Mouse (Mus musculus) natural killer cell, adult 2 months (primary cell): ENCODE results near the gene Stoml2.
A peak's percentile ranks its signal among the peaks of the same experiment; 100 is the strongest.
"Not testable (repeated sequence)": the region's sequence is repeated elsewhere in the genome, so short reads cannot be mapped to it uniquely, and the experiment has no call there.

Experiments used
- DNase-seq, 2 experiments: peaks; one replicate each; pipeline ENCODE4 v3.0.0; 2022; ENCODE audit warnings: low spot score in 2 of 2

The Stoml2 gene

DNA sequence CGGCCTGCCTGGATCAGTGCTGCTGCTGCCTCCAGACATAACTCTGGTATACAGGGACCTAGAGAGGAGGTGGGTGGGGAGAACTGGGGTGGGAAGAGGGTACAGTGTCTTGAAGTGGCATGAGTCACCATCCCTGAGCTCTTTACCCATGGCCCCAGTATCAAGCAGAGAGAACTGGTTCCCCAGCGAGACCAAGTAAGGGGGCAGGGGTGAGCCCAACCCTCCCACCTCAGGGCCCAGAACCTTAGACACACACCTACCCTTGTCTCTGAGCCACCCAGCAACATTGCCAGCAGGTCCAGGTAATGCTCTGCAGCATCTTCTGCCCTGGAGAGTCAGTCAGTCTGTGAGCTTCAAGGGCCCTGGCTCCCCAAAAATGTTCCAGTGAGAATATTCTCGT, 26.6 kb downstream of the Stoml2 start:
- no peak for DNase-seq

DNA sequence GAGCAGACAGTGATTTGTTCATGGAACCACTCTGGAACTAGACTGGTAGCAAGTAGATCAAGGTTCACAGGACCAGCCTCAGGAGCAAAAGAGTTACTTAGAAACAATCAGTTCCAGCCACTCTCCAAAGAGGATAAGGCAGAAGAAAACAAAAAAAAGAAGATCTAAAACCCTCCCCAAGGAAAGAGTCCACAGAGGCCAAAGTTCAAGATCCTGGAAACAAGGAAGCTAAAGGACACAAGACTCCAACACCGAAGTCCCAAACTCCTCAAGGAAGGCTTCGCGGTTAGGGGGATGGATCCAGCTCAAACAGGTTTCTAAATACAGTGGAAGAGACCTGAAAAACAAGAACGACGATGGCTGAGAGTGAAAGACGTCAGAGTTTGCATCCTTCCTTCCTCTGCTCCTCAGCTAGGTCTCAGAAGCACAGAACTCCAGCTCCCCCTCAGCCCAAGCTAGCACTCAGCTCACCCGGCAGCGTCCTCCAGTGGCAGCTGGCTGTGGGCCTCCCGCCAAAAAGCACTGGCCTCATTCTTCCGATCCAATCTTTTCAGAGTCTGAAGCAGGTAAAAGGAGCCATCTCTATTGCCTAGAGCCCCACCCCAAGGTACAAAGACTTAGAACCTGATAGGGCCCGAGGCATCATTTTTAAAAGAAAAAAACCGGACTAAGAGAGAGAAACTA, 28.6 kb downstream of the Stoml2 start:
- DNase-seq = no peak

DNA sequence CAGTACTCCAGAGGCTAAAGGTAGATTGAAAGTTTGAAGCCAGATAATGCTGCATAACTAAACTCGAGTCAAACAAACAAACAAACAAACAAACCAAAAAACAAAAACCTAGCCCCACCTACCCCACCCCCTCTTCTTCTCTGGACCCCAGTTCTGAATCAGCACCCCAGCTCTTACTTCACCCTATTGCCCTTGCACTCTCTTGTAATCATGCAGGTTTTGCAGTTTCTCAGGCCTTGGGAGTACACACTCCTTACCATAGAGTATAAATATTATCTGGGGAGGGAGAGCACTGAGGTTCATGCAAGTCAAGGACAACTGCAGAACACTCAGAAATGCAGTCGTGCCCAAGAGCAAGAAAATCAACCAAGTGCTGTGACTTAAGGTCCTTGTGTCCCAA, 30.2 kb downstream of the Stoml2 start:
- DNase-seq = no peak

DNA sequence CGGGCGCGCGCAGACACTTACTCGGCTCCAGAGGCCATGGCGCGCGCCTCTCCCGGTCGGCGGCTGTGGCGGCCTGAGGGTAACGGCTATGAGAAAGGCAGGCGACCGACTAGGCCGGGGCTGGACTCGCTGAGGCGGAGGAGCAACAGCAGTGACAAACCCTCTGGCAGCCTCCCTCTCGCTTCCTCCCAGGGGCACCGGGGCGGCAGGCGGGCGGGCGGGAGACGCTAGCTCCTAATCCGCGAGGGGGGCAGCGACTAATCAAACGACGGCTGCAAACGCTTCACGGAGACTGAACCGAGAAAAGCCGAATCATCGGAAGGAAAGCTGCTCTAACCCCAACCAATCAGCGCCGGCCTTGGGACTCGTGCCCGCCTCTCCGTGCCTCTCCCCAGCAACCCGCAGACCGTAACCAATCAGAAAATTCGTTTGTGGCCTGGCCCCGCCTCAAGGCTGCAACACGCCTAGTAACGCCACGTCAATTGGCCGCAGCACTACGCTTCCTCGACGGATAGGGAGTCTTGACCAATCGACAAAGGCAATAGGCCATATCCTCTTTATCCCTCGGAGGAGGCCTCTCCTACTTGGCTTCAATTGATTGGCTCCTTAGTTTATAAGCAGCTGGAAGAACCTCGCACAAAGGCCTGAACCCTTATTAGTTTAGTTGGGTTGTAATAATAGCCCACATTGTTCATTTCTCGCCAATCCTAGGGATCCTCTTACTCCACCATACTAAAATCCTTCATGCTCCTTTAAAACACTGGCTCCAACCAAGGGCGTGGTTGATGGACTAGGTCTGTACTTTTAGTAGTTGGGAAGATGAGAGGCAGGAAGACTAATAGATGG, 31.1 kb downstream of the Stoml2 start, which contains the start of gene Vcp:
TSS of gene Vcp (minus strand) at position 367 of the 846 bp plus-strand sequence.
- peak; percentile 99 for DNase-seq

DNA sequence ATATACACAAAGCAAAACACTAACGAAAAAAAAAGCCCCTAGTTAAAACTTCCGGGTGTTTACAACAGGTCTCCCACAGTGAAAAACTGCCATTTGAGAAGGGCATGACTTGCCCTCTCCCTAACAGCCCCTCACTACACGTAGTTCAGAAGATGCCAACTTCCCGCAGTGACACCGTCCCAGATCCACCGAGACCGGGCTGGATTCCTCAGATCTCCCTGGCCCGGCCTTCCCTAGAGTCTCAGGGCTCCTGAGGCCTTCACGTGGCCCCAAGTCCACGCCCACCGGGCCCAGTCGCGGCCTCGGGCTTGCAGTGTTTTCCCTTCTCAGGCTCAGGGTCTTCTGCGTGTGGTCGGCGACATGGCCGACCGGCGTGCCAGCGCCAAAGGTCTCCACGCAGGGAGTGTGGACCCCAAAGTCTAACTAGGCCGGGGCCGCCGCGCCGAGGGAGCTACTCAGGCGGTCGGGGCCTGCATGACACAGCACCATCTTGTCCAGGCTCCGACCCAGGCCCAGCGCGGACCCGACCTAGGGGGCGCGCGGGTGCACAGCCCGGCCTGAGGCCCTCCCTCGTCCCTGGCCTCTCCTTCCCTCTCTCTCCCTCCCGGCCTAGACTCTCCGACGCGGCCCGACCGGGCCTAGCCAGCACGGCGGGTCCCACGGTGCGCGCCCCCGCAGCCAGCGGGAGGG, 31.9 kb downstream of the Stoml2 start:
- DNase-seq = peak; percentile 59 to 63

DNA sequence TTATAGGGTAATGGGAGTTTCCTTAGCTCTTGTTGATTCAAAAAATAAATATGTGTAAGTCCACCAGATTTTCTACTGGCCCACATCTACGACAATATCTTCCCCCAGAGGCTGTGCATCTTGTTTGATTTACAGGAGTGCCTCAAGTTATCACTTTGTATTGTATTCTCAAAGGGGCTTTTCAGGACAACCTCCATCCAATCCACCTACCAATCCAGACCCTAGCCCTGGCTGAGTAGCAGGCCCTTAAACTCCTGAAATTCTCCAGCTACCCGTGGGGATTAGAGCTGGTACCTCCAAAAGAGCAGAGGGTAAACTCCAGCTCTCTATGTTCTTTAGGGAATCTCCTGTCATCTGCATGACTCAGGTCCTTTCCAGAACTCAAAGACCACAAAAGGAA, 33.5 kb downstream of the Stoml2 start:
- DNase-seq = no peak

DNA sequence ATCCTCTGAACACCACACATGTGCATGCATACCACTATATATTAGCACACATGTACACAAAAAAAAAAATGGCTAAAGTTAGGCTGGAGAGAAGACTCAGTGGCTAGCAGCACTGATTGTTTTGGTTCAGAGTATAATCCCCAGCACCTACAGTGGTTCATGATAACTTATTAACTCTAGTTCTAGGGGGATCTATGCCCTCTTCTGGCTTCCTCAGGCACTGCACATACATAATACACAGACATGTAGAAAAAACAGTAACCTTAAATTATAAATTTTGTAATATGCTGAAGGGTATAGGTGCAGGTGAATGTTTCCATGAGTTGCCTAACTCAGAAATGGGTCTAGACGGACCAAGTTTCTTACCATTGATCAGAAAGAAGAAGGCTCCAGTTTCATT, 43.2 kb downstream of the Stoml2 start:
- DNase-seq = no peak

DNA sequence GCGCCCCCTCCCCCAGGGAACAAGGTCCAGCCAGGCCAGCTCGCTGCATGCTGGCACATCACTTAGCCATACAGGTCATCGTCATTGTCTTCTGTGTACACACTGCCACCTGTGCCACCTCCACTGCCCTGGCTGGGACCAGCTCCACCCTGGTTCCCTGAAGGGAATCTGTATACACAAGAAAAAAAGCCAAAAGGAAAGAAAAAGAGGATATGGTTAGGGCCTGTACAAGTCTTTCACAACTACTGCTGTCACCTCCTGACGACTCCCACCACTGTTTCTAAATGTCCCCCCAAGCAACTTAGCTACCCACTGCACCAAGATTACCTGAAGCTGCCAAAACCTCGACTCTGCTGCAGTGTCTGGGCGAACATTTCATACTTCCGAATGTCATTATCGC, 51.0 kb downstream of the Stoml2 start:
- not testable (repeated sequence) for DNase-seq

DNA sequence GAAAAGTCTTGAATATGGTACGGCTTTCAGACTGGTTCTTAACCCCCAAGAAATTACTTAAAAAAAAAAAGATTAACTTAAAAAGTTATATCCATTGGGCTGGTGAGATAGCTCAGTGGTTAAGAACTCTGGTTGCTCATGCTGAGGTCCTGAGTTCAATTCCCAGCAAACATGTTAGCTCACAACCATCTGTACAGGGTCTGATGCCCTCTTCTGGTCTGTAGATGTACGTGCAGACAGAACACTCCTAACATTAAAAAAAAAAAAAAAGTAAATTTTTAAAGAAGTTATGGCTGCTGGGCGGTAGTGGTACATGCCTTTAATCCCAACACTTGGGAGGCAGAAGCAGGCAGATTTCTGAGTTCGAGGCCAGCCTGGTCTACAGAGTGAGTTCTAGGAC, 53.4 kb downstream of the Stoml2 start:
- DNase-seq = no peak
